25 mouse cellular contexts compared by ENCODE assay signal in genomic region chr10:93327187-93327586, GRCm38 (mm10). TPM values are rescaled to one million over a fixed set of nuclear protein-coding genes. Genes with fewer than 3 reads are reported as not detected.
DNase-seq lines count a peak whose midpoint lies in the region; ATAC-seq and TF ChIP-seq lines count a peak whose summit lies in the region.
"Had no signal": no experiment of that assay in that cellular context is flagged by ENCODE, and none has a peak within 500 bp of the region (broad histone marks: within the 10 kb centered on the region; RNA-seq: fewer than 3 reads in every experiment).

No protein-coding gene starts in this region.

- no peak overlapping the region for H3K4me2 ChIP-seq in kidney, postnatal 0 days (ENCODE audit: low read length)
- H3K4me2 ChIP-seq: hindbrain, embryonic 12.5 days; neural tube, embryonic 13.5 days had no signal

- no peaks in the 10 kb centered on the region for H3K27me3 ChIP-seq in heart, embryonic 10.5 days (ENCODE audit: insufficient read depth, poor library complexity, severe bottlenecking)
- H3K27me3 ChIP-seq in kidney, postnatal 0 days (ENCODE audit: insufficient read depth, low read length), result no peaks in the 10 kb centered on the region
- H3K27me3 ChIP-seq in E14TG2a.4 (ENCODE audit: insufficient read depth, low read length), result no peaks in the 10 kb centered on the region
- H3K27me3 ChIP-seq: hindbrain, embryonic 12.5 days; neural tube, embryonic 13.5 days had no signal

- DNase-seq in heart, embryonic 10.5 days (ENCODE audit: low spot score), result no peak
- no peak for DNase-seq in heart, postnatal 25 days (ENCODE audit: low spot score)
- no peak for DNase-seq in kidney, postnatal 0 days (ENCODE audit: low spot score)
- no peak for DNase-seq in kidney, adult 11 months
- DNase-seq in 416B (ENCODE audit: low read depth), result peak; percentile 78
- DNase-seq in spleen, adult 18-20 months, result no peak
- no peak for DNase-seq in gastrocnemius, adult 8-10 months (ENCODE audit: low spot score in 2 of 2)
- DNase-seq: adrenal gland, postnatal 36 days; cerebellum, adult 11 months; cerebellum, adult 9-11 months; gastrocnemius, postnatal 25 days; left cerebral cortex, postnatal 4 days; liver; liver, postnatal 0 days; retina, postnatal 1 day; right cerebral cortex, postnatal 25 days had no signal

- H3K9me3 ChIP-seq in heart, embryonic 10.5 days, result no peaks in the 10 kb centered on the region
- no peaks in the 10 kb centered on the region for H3K9me3 ChIP-seq in kidney, postnatal 0 days (replicated peaks; ENCODE audit: low read length)
- H3K9me3 ChIP-seq in E14TG2a.4 (ENCODE audit: low read length), result no peaks in the 10 kb centered on the region
- H3K9me3 ChIP-seq: hindbrain, embryonic 12.5 days; neural tube, embryonic 13.5 days had no signal

- H3K4me1 ChIP-seq in heart, embryonic 10.5 days, result peaks cover 23% of the 10 kb centered on the region
- peaks cover 2% of the 10 kb centered on the region; the same call in 1 of the 2 replicates for H3K4me1 ChIP-seq in kidney, postnatal 0 days (replicated peaks; ENCODE audit: insufficient read depth, low read length)
- peaks cover 47% of the 10 kb centered on the region for H3K4me1 ChIP-seq in E14TG2a.4 (replicated peaks; ENCODE audit: low read depth, low read length)

- 85% methylated on average over 6 of the region's 6 CpGs for WGBS in heart, embryonic 10.5 days
- WGBS in kidney, postnatal 0 days, result 86% methylated on average over 6 of the region's 6 CpGs

- H3K27ac ChIP-seq in heart, embryonic 10.5 days, result peak overlapping the region; percentile 49; the same call in 1 of the 2 replicates
- H3K27ac ChIP-seq in kidney, postnatal 0 days, result 0 out of 2 replicates have a peak overlapping the region, but pooled peaks have one; percentile 42
- H3K27ac ChIP-seq: hindbrain, embryonic 12.5 days; left cerebral cortex, adult 2 months; macrophage; neural tube, embryonic 13.5 days had no signal

- no peak overlapping the region for H3K4me3 ChIP-seq in heart, embryonic 10.5 days
- no peak overlapping the region for H3K4me3 ChIP-seq in kidney, postnatal 0 days (replicated peaks; ENCODE audit: low read depth, low read length)
- peak overlapping the region; percentile 26; the same call in 1 of the 2 replicates for H3K4me3 ChIP-seq in E14TG2a.4 (replicated peaks; ENCODE audit: low read length)
- H3K4me3 ChIP-seq: hindbrain, embryonic 12.5 days; left cerebral cortex, adult 2 months; myocyte; neural tube, embryonic 13.5 days had no signal

- H3K9ac ChIP-seq in kidney, postnatal 0 days (ENCODE audit: low read depth, low read length), result no peak overlapping the region
- H3K9ac ChIP-seq: hindbrain, embryonic 12.5 days; liver, postnatal 0 days; neural tube, embryonic 13.5 days had no signal

- intact Hi-C loops in heart, postnatal 25 days (cut with DNase I), result no loop called here

- no peaks in the 10 kb centered on the region for H3K36me3 ChIP-seq in heart, embryonic 10.5 days
- no peaks in the 10 kb centered on the region for H3K36me3 ChIP-seq in kidney, postnatal 0 days (ENCODE audit: insufficient read depth, low read length)
- H3K36me3 ChIP-seq in E14TG2a.4 (ENCODE audit: insufficient read depth, low read length), result no peaks in the 10 kb centered on the region
- H3K36me3 ChIP-seq: hindbrain, embryonic 12.5 days; neural tube, embryonic 13.5 days had no signal

- no peak for TF ChIP-seq CTCF in kidney, postnatal 0 days (IDR thresholded peaks at IDR 0.05; ENCODE audit: low read depth)
- TF ChIP-seq CTCF in E14TG2a.4 (conservative IDR thresholded peaks at IDR 0.05; ENCODE audit: low read length), result no peak

- no peak for ATAC-seq in kidney, postnatal 0 days (replicated peaks; ENCODE audit: low FRiP score, low read depth)
- ATAC-seq: forebrain, embryonic 14.5 days; intestine, postnatal 0 days; liver, postnatal 0 days; midbrain, embryonic 16.5 days had no signal

RNA-seq across cellular contexts. Expression of gene Elk3, which starts 16.3 kb away (rescaled TPM):
- 23.6 and 25.9 TPM in 2 replicates for polyA plus RNA-seq in heart, embryonic 10.5 days (2016; fragmentation: Nextera tagmentation; extraction: Ambion mirVana)
- 10 to 100 TPM; 45.1 to 48.7 TPM for total RNA-seq in heart, postnatal 25 days (2021)
- polyA plus RNA-seq in kidney, postnatal 0 days (2015; fragmentation: Nextera tagmentation; extraction: Ambion mirVana), result 50.2 and 53.9 TPM in 2 replicates
- total RNA-seq in gastrocnemius, adult 8-10 months (2022), result 10 to 100 TPM in 1 of 4 experiments, 1 to 10 TPM in 3; 6.9 to 11.1 (median 8.1) TPM
